Mouse (Mus musculus): ENCODE results near the gene Ezr. TPM values are rescaled to one million over a fixed set of nuclear protein-coding genes. Genes with fewer than 3 reads are reported as not detected.

The Ezr gene
- polyA plus RNA-seq, 1 experiment from 2014 or later = 232 TPM

DNA sequence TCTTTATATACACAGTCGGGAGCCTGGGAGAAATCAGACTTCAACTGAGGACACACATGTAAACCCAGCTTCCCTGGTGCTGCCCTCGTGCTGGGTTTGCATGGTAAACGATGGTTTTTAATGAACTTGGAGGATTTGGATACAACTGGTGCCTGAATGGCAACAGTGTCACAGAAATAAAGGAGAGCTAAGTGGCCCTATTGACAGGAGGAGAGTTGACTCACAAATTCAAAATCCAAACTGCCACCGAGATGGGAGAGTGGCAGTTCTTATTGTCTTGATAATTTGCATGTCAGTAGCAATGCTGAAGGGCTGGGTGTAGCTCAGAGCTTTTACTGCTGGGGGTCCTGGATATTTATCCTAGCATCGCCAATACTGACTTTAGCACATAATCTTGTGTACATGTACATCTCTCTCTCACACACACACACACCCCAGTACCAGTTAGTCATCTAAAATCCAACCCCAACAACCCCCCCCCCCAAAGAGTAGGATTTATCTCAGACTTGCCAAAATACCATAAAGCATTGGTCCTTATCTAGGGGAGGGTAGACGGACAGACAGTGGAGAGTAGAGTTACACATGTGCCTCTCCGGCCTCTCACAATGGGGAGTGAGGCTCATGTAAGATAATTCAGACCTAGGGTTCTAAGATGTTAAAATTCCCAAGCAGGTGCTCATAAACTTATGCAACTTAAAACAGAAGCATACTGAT is 18.9 kb downstream of the Ezr start:
- no peaks in the 10 kb centered on the region for H3K27me3 ChIP-seq (replicated peaks)
- peaks cover 37% of the 10 kb centered on the region for H3K4me1 ChIP-seq (replicated peaks)
- H3K9me3 ChIP-seq = no peaks in the 10 kb centered on the region
- no peak overlapping the region for H3K4me2 ChIP-seq (replicated peaks)
- WGBS = 46% methylated on average over 7 of the region's 7 CpGs
- no peak overlapping the region for H3K4me3 ChIP-seq (replicated peaks)
- no peak for ATAC-seq
- no peak overlapping the region for H3K9ac ChIP-seq
- no peaks in the 10 kb centered on the region for H3K36me3 ChIP-seq
- H3K27ac ChIP-seq = no peak overlapping the region

DNA sequence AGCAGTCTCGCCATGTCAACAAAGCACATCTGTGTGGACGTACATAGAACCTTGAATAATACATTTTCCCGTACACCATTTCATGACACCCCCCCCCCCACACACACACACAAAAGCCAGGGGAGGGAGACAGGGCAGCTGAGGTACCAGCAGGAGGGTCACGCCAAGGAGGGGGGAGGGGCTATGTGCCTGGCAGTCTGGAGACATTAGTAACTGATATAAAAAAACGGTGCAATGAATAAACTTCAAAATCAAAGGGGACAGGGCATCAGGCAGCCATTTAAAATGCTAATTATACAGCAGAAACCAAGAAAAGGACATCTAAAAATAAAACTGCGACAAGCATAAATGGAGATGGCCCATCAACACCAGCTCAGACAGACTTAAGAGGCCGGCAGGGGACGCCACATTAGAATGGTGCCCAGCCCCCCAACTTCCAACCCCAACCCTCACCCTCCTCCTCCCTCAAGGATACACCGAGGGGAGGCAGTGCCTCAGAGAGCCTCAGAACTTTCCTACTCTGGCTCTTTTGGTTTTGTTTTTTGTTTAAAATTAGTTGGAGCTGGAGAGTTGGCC is 22.8 kb downstream of the Ezr start:
- ATAC-seq = no peak
- Histone ChIP-seq H3K27ac (no peak overlapping the region), H3K4me3 (replicated peaks) (no peak overlapping the region), H3K9me3 (no peaks in the 10 kb centered on the region), H3K4me2 (replicated peaks) (no peak overlapping the region), H3K27me3 (replicated peaks) (no peaks in the 10 kb centered on the region), H3K9ac (no peak overlapping the region), H3K4me1 (replicated peaks) (peaks cover 29% of the 10 kb centered on the region), H3K36me3 (no peaks in the 10 kb centered on the region)
- WGBS = 70% methylated on average over 9 of the region's 9 CpGs

DNA sequence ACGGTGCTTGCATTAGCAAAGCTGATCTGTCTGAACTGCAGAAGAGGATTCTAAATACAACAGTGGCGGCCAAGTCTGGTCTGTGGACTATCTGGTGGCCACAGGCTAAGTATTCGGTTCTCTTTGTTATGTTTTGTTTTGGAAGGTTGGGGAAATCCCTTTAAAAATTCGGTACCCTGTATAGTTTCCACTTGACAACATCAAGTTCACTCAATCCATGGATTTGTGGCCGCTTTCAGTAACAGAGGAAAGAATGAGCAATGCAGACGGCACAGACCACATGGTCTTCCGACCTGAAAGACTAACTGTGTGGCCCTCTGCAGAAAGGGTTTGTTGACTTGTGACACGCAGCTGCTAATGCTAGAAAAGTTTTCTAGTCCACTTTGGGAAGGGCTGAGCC is 23.7 kb downstream of the Ezr start:
- Histone ChIP-seq H3K27me3 (replicated peaks) (no peaks in the 10 kb centered on the region), H3K9me3 (no peaks in the 10 kb centered on the region), H3K36me3 (no peaks in the 10 kb centered on the region), H3K4me1 (replicated peaks) (peaks cover 22% of the 10 kb centered on the region), H3K4me2 (replicated peaks) (no peak overlapping the region), H3K27ac (no peak overlapping the region), H3K9ac (no peak overlapping the region), H3K4me3 (replicated peaks) (no peak overlapping the region)
- WGBS = 81% methylated on average over 8 of the region's 8 CpGs
- ATAC-seq = no peak

DNA sequence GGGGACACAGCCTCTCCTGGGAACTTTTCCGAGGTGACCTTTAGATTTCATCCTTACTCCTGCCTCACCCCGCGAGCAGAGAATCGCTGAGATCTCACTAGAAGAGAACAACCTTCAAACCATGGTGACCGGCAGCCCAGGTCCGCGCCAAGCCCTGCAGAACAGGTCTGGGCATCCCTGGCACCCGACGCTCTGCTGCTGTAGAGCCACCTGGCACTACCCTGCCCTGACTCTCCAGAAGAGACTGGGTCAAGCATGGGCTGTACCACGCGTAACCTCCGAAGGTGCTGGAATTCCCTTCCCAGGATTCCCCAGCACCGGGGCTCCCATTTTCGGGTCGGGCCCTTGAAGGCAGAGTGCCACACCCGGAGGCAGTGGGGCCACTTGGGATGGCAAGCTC is 24.7 kb downstream of the Ezr start:
- H3K27ac ChIP-seq = peak overlapping the region; percentile 56
- WGBS = 90% methylated on average over 16 of the region's 16 CpGs

DNA sequence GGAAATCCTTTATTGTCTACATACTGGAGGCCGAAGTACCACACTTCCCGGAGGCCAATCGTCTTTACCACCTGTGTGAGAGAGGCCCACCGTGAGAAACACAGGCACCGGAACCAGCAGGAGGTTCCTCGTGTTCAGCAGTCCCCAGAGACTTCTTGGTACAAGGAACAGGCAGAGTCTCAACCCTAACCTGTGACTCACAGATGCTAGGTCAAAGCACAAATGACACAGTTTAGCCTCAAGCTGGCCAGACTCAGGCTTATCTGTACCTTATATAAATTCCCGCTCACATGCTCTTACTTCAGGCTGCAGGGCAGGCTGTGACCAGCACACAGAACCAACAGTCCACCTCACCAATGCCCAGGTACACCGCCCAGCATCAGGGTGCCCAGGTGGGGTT is 26.7 kb downstream of the Ezr start:
- peak; percentile 93 for ATAC-seq
- Histone ChIP-seq H3K4me3 (replicated peaks) (no peak overlapping the region), H3K9me3 (no peaks in the 10 kb centered on the region), H3K27me3 (replicated peaks) (no peaks in the 10 kb centered on the region), H3K27ac (peak overlapping the region; percentile 80), H3K4me2 (replicated peaks) (no peak overlapping the region), H3K36me3 (peaks cover 4% of the 10 kb centered on the region; the same call in 1 of the 2 replicates), H3K9ac (no peak overlapping the region), H3K4me1 (replicated peaks) (peaks cover 24% of the 10 kb centered on the region)
- WGBS = 65% methylated on average over 8 of the region's 8 CpGs

More for the DNA sequence above, 24.7 kb downstream of the Ezr start:
- Histone ChIP-seq H3K4me1 (replicated peaks) (peaks cover 21% of the 10 kb centered on the region), H3K27me3 (replicated peaks) (no peaks in the 10 kb centered on the region), H3K36me3 (no peaks in the 10 kb centered on the region), H3K4me2 (replicated peaks) (no peak overlapping the region), H3K9ac (no peak overlapping the region), H3K4me3 (replicated peaks) (no peak overlapping the region), H3K9me3 (no peaks in the 10 kb centered on the region)
- ATAC-seq = no peak

GRCm38 (mm10) chr17:6755176-6755575 is 27.4 kb downstream of the Ezr start:
- Histone ChIP-seq H3K4me1 (replicated peaks) (peaks cover 24% of the 10 kb centered on the region), H3K27me3 (replicated peaks) (no peaks in the 10 kb centered on the region), H3K4me2 (replicated peaks) (no peak overlapping the region; the same call in 1 of the 2 replicates), H3K27ac (peak overlapping the region; percentile 61), H3K9ac (peak overlapping the region; percentile 2; the same call in 1 of the 2 replicates), H3K36me3 (peaks cover 4% of the 10 kb centered on the region; the same call in 1 of the 2 replicates), H3K4me3 (replicated peaks) (no peak overlapping the region), H3K9me3 (no peaks in the 10 kb centered on the region)
- WGBS = 74% methylated on average over 9 of the region's 9 CpGs
- ATAC-seq = peak; percentile 0; the same call in 1 of the 2 replicates

- Histone ChIP-seq H3K4me2 (replicated peaks) (no peak overlapping the region), H3K4me3 (replicated peaks) (no peak overlapping the region), H3K4me1 (replicated peaks) (peaks cover 19% of the 10 kb centered on the region), H3K36me3 (peaks cover 4% of the 10 kb centered on the region; the same call in 1 of the 2 replicates), H3K9me3 (no peaks in the 10 kb centered on the region), H3K27me3 (replicated peaks) (no peaks in the 10 kb centered on the region), H3K9ac (no peak overlapping the region), H3K27ac (no peak overlapping the region)
- WGBS = 72% methylated on average over 7 of the region's 7 CpGs
- ATAC-seq = no peak
Measured at GRCm38 (mm10) chr17:6752375-6752774, 30.2 kb downstream of the Ezr start.

GRCm38 (mm10) chr17:6751221-6751859 is 31.2 kb downstream of the Ezr start:
- peaks cover 4% of the 10 kb centered on the region; the same call in 1 of the 2 replicates for H3K36me3 ChIP-seq
- no peaks in the 10 kb centered on the region for H3K27me3 ChIP-seq (replicated peaks)
- peaks cover 10% of the 10 kb centered on the region for H3K4me1 ChIP-seq (replicated peaks)
- no peak overlapping the region for H3K4me2 ChIP-seq (replicated peaks)
- ATAC-seq = no peak
- H3K27ac ChIP-seq = no peak overlapping the region
- H3K9ac ChIP-seq = no peak overlapping the region
- WGBS = 68% methylated on average over 11 of the region's 11 CpGs
- H3K4me3 ChIP-seq (replicated peaks) = no peak overlapping the region
- no peaks in the 10 kb centered on the region for H3K9me3 ChIP-seq

DNA sequence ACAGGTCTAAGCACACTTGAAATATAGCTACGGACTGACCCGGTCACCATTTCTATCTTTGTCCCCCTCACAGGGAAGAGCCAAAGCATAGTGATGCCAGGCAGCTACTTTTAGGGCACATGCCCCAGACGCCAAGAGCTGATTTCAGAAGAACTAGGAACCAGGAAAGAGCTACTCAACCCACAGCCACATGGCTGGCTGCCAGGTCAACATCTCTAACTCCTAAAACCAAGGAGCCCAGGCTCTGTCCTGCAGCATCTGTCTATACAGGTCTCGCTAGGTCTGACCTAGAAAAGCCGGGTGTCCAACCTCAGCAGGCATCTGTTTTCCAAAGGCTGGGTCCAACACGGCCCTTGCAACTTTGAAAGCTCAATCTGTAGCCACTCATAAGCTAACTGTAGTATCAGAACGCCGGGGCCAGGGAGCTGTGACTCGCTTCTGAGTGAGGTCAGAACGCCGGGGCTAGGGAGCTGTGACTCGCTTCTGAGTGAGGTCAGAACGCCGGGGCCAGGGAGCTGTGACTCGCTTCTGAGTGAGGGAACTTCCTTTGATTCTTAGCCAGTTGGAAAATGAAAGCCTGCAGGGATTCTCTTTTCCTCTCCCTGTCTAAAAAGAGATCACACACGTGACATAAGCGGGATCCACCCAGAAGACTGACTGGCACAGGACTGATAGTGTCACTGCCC is 33.7 kb downstream of the Ezr start:
- 76% methylated on average over 17 of the region's 17 CpGs for WGBS
- Histone ChIP-seq H3K9ac (no peak overlapping the region), H3K4me2 (replicated peaks) (no peak overlapping the region), H3K4me1 (replicated peaks) (peaks cover 16% of the 10 kb centered on the region), H3K27me3 (replicated peaks) (no peaks in the 10 kb centered on the region), H3K4me3 (replicated peaks) (no peak overlapping the region), H3K9me3 (no peaks in the 10 kb centered on the region), H3K36me3 (peaks cover 4% of the 10 kb centered on the region; the same call in 1 of the 2 replicates), H3K27ac (no peak overlapping the region)
- ATAC-seq = no peak

- 48% methylated on average over 7 of the region's 7 CpGs for WGBS
Measured at GRCm38 (mm10) chr17:6747478-6747877, 35.1 kb downstream of the Ezr start.

GRCm38 (mm10) chr17:6746452-6747231 is 35.9 kb downstream of the Ezr start:
- Histone ChIP-seq H3K4me1 (replicated peaks) (peaks cover 31% of the 10 kb centered on the region), H3K27ac (no peak overlapping the region), H3K27me3 (replicated peaks) (no peaks in the 10 kb centered on the region), H3K4me3 (replicated peaks) (no peak overlapping the region), H3K9me3 (no peaks in the 10 kb centered on the region), H3K4me2 (replicated peaks) (no peak overlapping the region), H3K36me3 (peaks cover 4% of the 10 kb centered on the region; the same call in 1 of the 2 replicates), H3K9ac (no peak overlapping the region)
- ATAC-seq = no peak
- WGBS = 74% methylated on average over 9 of the region's 9 CpGs

More at GRCm38 (mm10) chr17:6747478-6747877, 35.1 kb downstream of the Ezr start:
- Histone ChIP-seq H3K27me3 (replicated peaks) (no peaks in the 10 kb centered on the region), H3K4me2 (replicated peaks) (no peak overlapping the region), H3K4me1 (replicated peaks) (peaks cover 23% of the 10 kb centered on the region), H3K9me3 (no peaks in the 10 kb centered on the region), H3K27ac (no peak overlapping the region), H3K4me3 (replicated peaks) (no peak overlapping the region), H3K36me3 (peaks cover 4% of the 10 kb centered on the region; the same call in 1 of the 2 replicates), H3K9ac (no peak overlapping the region)
- ATAC-seq = no peak
